Mouse (Mus musculus) retina, adult 2 months (tissue): Measurements from ENCODE around the gene Pgls.

ENCODE experiments used
- DNase-seq: peaks from one replicate; pipeline ENCODE4 v3.0.0-alpha.2; 2012; ENCODE audit warnings: low read depth, low spot score

Pgls gene

GRCm38 (mm10) chr8:71569366-71570290 is 22.3 kb upstream of the Pgls start:
- DNase-seq: peak; percentile 93

GRCm38 (mm10) chr8:71570291-71570954 is 21.6 kb upstream of the Pgls start:
- DNase-seq: peak; percentile 86

- DNase-seq: no peak
Observed at GRCm38 (mm10) chr8:71572077-71572476, 19.9 kb upstream of the Pgls start.

GRCm38 (mm10) chr8:71572847-71573633 is 18.9 kb upstream of the Pgls start:
- no peak for DNase-seq

DNA sequence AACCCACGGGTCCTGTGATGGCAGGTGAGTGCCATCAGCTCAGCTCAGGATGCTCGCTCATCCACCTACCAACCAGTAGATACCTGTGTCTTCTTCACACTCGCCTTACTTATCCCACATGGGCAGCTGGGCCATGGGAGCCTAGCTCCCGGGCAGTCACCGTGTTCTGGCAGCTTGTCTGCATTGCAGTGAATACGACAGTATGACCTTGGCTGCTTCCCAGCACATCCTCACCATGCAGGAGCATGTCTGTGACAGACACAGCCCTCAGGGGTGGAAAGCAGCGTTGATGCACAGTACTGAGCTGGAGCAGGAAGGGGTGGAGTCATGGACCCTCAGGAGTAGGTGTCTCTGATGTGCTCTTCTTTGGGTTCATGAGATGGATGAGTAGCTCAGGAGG is 17.6 kb upstream of the Pgls start:
- DNase-seq: no peak

- no peak for DNase-seq
Observed at GRCm38 (mm10) chr8:71575020-71575419, 17.0 kb upstream of the Pgls start.

DNA sequence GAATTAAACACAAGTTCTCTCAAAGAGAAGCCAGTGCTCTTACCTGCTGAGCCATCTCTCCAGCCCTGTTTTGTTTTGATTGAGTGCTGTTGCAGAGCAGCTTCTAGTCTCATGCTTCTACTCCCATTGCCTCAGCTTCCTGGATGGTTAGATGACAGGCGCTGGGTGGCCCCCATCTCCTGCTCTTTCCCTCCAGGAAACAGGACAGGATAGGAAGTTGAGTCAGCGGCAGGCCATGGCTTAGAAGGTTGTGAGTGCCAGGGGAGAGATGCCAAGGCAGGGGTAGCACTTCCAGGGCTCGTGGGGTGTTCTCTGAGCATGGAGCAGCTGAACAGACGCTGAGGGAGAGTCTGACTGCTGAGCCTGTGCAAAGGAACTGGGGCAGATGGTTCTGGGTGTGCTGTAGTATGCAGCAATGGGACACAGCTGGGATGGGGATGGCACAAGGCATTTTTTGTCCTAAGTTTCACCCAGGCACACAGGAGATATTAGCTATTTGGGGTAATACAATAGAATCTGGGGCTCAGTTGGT is 14.1 kb upstream of the Pgls start:
- DNase-seq: no peak

GRCm38 (mm10) chr8:71579009-71579408 is 13.0 kb upstream of the Pgls start:
- no peak for DNase-seq

GRCm38 (mm10) chr8:71579476-71579875 is 12.5 kb upstream of the Pgls start:
- no peak for DNase-seq

- DNase-seq: no peak
Observed at GRCm38 (mm10) chr8:71580201-71580600, 11.8 kb upstream of the Pgls start.

DNA sequence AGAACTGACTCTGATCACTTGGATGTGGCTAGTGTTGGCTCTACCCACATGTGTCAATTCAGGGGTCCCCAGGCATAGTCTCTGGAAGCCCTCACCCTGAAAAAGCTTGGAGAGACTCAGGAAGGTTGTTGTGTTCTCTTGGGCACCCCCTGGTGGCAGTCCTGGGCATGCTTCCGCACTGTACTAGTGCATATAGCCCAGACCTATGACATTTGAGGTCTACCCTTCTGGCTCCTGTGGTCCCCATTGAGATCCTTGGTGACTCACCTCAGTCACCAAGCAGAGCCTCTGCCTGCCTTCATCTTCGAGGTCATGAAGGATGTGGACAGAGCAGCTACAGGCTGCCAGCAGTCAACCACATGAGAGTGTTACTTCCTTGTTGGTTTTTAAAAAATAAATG is 5.1 kb upstream of the Pgls start:
- no peak for DNase-seq

GRCm38 (mm10) chr8:71588762-71589161 is 3.2 kb upstream of the Pgls start:
- DNase-seq: no peak

GRCm38 (mm10) chr8:71591017-71591416 is 959 bp upstream of the Pgls start:
- DNase-seq: no peak

DNA sequence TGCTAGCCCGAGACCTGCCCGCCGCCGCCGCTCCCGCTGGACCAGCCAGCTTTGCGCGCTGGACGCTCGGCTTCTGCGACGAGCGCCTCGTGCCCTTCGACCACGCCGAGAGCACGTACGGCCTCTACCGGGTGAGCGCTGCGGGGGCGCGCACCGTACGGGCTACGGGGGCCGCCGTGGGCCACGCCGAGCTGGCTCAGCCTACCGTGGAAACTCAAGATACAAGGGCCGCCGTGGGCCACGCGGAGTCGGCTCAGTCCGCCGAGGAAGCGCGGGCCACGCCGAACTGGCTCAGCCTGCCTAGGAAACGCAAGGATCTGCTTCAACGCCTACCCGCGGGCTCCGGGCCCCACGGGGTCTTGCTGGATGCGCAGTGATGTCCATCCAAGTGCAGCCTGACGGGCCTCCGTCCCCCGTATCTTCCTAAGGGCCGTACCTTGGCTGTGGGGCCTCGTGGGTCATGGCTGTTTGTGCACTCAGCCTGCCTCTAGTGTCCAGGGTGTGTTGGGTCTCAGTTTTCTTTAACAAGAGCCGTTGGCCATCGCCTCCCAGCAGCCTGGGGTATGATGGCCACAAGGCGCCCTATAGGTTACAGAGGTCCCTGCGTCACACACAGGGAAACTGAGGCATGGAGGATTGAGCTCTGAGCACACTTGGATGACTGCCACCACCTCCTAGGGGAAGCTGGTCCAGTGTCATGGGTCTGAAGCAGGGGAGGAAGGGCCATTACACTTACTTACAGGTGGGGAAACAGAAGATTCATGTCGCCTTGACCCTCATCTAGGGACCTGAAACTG is 596 bp downstream of the Pgls start:
- DNase-seq: peak; percentile 56

GRCm38 (mm10) chr8:71593556-71594323 is 1.8 kb downstream of the Pgls start:
- no peak for DNase-seq

DNA sequence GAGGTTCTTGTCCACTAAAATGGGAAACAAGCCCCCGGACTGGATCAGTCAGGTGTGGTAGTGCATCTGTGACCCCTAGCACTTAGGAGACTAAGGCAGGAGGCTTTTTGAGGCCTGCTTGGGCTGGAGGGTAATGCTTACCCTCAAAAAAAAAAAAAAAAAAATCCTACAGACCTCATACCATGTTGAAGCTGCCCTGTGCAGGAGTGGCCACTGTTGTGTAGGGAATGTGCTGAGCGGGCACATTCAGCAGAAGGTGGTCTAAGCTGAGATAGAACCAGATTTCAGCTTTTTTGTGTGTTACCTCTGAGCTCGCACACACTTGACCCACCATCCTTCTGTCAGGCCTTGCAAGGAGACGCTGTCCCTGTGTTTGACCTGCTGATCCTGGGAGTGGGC is 2.3 kb downstream of the Pgls start:
- no peak for DNase-seq

DNA sequence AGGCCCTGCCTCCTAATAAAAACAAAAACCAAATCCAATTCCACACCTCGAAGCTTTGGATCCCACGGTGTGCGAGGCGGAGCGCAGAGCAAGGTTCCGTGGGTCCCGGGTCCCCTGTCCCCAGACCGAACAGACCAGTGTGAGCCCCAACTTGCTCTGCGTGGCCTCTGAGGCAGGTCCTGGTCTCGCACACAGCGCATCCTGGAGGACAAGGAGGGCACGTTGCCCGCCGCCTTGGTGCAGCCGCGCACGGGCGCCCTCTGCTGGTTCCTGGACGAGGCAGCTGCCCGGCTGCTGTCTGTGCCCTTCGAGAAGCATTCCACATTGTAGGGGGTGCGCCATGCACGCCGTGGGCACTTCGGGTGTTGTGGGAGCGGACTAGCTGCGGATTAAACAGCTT is 3.9 kb downstream of the Pgls start:
- peak; percentile 63 for DNase-seq

- no peak for DNase-seq
Observed at GRCm38 (mm10) chr8:71596384-71596783, 4.4 kb downstream of the Pgls start.

- no peak for DNase-seq
Observed at GRCm38 (mm10) chr8:71596798-71597197, 4.8 kb downstream of the Pgls start.

GRCm38 (mm10) chr8:71597451-71597850 is 5.5 kb downstream of the Pgls start, which contains the start of gene Fam129c:
Gene Fam129c (plus strand): TSS chr8:71597648.
- no peak for DNase-seq
